Mouse (Mus musculus): ENCODE data around the gene Tmem88b. TPM values are rescaled to one million over a fixed set of nuclear protein-coding genes. Genes with fewer than 3 reads are reported as not detected.
"Not testable (repeated sequence)": the region's sequence is repeated elsewhere in the genome, so short reads cannot be mapped to it uniquely, and the experiment has no call there.

Tmem88b gene
- polyA plus RNA-seq, 1 experiment from 2014 or later: 1.8 TPM

DNA sequence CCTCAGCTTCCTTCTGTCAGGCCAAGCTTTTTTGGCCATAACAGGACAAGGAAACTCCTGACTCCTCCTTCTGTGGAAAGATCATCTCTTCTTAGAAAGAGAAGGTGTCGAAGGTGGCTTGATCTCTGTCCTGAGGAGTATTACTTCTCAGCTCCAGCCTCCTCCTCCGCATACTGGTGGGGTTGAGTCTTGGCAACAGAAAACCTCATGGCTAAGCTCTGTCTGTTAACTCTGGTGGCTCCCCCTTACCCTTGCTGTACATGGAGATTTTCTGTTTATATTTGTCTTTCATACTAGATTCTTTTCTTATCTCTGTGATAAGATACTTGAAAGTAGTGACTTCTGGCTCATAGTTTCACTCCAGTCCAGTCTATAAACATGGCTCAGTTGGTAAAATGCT, 8.1 kb upstream of the Tmem88b start:
- H3K27ac ChIP-seq (ENCODE audit: low read length): no peak overlapping the region

GRCm38 (mm10) chr4:155791240-155791933, 5.7 kb upstream of the Tmem88b start:
- no peaks in the 10 kb centered on the region for H3K36me3 ChIP-seq (ENCODE audit: control insufficient read depth, insufficient read depth)
- no peak overlapping the region for H3K27ac ChIP-seq (ENCODE audit: low read length)
- no peaks in the 10 kb centered on the region for H3K9me3 ChIP-seq (replicated peaks; ENCODE audit: control insufficient read depth, low read length)
- no peak for ATAC-seq (replicated peaks; ENCODE audit: extremely low read depth, insufficient read depth, low FRiP score)
- WGBS: 72% methylated on average over 24 of the region's 24 CpGs
- no peaks in the 10 kb centered on the region for H3K4me1 ChIP-seq (ENCODE audit: control insufficient read depth, insufficient read depth, low read length)
- H3K4me2 ChIP-seq (ENCODE audit: low read depth, low read length): no peak overlapping the region
- no peak overlapping the region for H3K4me3 ChIP-seq (ENCODE audit: low read length)
- peaks cover 2% of the 10 kb centered on the region; the same call in 1 of the 2 replicates for H3K27me3 ChIP-seq (ENCODE audit: control insufficient read depth, insufficient read depth, low read length)
- H3K9ac ChIP-seq (ENCODE audit: low read length): no peak overlapping the region

More for the DNA sequence above, 8.1 kb upstream of the Tmem88b start:
- H3K9me3 ChIP-seq (replicated peaks; ENCODE audit: control insufficient read depth, low read length): no peaks in the 10 kb centered on the region
- H3K27me3 ChIP-seq (ENCODE audit: control insufficient read depth, insufficient read depth, low read length): peaks cover 2% of the 10 kb centered on the region; the same call in 1 of the 2 replicates
- WGBS: 53% methylated on average over 2 of the region's 2 CpGs
- H3K4me3 ChIP-seq (ENCODE audit: low read length): no peak overlapping the region
- no peaks in the 10 kb centered on the region for H3K36me3 ChIP-seq (ENCODE audit: control insufficient read depth, insufficient read depth)
- 0 out of 2 replicates have a peak, but pooled peaks have one; percentile 18 for ATAC-seq (replicated peaks; ENCODE audit: extremely low read depth, insufficient read depth, low FRiP score)
- H3K4me2 ChIP-seq (ENCODE audit: low read depth, low read length): no peak overlapping the region
- H3K9ac ChIP-seq (ENCODE audit: low read length): no peak overlapping the region
- no peaks in the 10 kb centered on the region for H3K4me1 ChIP-seq (ENCODE audit: control insufficient read depth, insufficient read depth, low read length)

DNA sequence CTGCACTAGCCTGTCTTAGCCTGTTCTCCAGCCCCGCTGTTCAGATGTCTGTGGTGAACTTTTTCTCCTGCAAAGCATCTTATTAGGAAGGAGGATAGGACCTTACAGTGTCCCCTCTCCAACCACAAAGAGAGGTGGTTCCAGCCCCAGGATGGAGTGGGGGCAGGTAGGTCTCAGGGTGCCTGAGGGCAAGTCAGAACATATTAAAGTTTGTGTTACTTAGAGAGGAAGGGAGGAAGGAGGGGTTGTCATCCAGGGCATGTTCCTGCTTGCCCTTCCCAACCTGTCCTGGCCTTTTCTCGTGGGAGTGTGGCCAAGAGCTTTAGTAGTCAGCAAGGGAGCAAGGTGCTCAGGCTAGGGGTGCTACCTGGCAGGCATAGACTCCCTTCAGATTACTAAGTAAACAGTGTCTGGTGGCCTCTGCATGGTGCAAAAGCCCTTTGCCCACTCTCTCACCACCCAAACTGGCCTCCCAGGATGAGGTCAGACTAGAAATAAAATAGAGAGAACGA, 5.0 kb upstream of the Tmem88b start:
- Histone ChIP-seq H3K27ac (ENCODE audit: low read length) (no peak overlapping the region), H3K36me3 (ENCODE audit: control insufficient read depth, insufficient read depth) (no peaks in the 10 kb centered on the region)
- WGBS: 66% methylated on average over 3 of the region's 3 CpGs

GRCm38 (mm10) chr4:155790021-155790489, 4.4 kb upstream of the Tmem88b start, which contains the start of gene Ankrd65:
TSS of gene Ankrd65 (plus strand) at chr4:155790439.
- no peaks in the 10 kb centered on the region for H3K9me3 ChIP-seq (replicated peaks; ENCODE audit: control insufficient read depth, low read length)
- H3K4me2 ChIP-seq (ENCODE audit: low read depth, low read length): no peak within 1 kb of the TSS
- no peak within 1 kb of the TSS for H3K4me3 ChIP-seq (ENCODE audit: low read length)
- no peak within 1 kb of the TSS for H3K27ac ChIP-seq (ENCODE audit: low read length)
- no peaks in the 10 kb centered on the region for H3K36me3 ChIP-seq (ENCODE audit: control insufficient read depth, insufficient read depth)
- peaks cover 8% of the 10 kb centered on the region for H3K4me1 ChIP-seq (ENCODE audit: control insufficient read depth, insufficient read depth, low read length)
- H3K27me3 ChIP-seq (ENCODE audit: control insufficient read depth, insufficient read depth, low read length): no peaks in the 10 kb centered on the region
- 84% methylated on average over 3 of the region's 3 CpGs for WGBS
- H3K9ac ChIP-seq (ENCODE audit: low read length): no peak within 1 kb of the TSS
- no peak for ATAC-seq (replicated peaks; ENCODE audit: extremely low read depth, insufficient read depth, low FRiP score)

More for the DNA sequence above, 5.0 kb upstream of the Tmem88b start:
- Histone ChIP-seq H3K4me2 (ENCODE audit: low read depth, low read length) (no peak overlapping the region), H3K27me3 (ENCODE audit: control insufficient read depth, insufficient read depth, low read length) (no peaks in the 10 kb centered on the region), H3K9me3 (replicated peaks; ENCODE audit: control insufficient read depth, low read length) (no peaks in the 10 kb centered on the region), H3K4me3 (ENCODE audit: low read length) (no peak overlapping the region), H3K9ac (ENCODE audit: low read length) (no peak overlapping the region), H3K4me1 (ENCODE audit: control insufficient read depth, insufficient read depth, low read length) (peaks cover 4% of the 10 kb centered on the region)
- ATAC-seq (replicated peaks; ENCODE audit: extremely low read depth, insufficient read depth, low FRiP score): no peak

DNA sequence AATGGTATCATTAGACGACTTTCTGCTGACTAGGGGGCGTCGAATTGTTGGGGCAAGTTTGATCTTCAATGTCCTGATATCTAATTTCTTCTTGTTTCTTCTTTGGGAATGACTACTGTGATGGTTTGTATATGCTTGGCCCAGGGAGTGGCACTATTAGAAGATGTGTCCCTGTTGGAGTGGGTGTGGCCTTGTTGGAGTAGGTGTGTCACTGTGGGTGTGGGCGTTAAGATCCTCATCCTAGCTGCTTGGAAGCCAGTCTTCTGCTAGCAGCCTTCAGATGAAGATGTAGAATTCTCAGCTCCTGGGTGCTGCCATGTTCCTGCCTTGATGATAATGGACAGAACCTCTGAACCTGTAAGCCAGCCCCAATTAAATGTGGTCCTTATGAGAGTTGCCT, 3.2 kb upstream of the Tmem88b start:
- not testable (repeated sequence) for H3K4me3 ChIP-seq (ENCODE audit: low read length); H3K27me3 ChIP-seq (ENCODE audit: control insufficient read depth, insufficient read depth, low read length); ATAC-seq (replicated peaks; ENCODE audit: extremely low read depth, insufficient read depth, low FRiP score); H3K27ac ChIP-seq (ENCODE audit: low read length); H3K9me3 ChIP-seq (replicated peaks; ENCODE audit: control insufficient read depth, low read length); H3K4me2 ChIP-seq (ENCODE audit: low read depth, low read length); H3K36me3 ChIP-seq (ENCODE audit: control insufficient read depth, insufficient read depth); H3K9ac ChIP-seq (ENCODE audit: low read length)
- peaks cover 11% of the 10 kb centered on the region for H3K4me1 ChIP-seq (ENCODE audit: control insufficient read depth, insufficient read depth, low read length)
- 78% methylated on average over 4 of the region's 4 CpGs for WGBS

- Histone ChIP-seq H3K4me3 (ENCODE audit: low read length) (no peak overlapping the region), H3K36me3 (ENCODE audit: control insufficient read depth, insufficient read depth) (no peaks in the 10 kb centered on the region), H3K9ac (ENCODE audit: low read length) (no peak overlapping the region), H3K9me3 (replicated peaks; ENCODE audit: control insufficient read depth, low read length) (no peaks in the 10 kb centered on the region), H3K4me2 (ENCODE audit: low read depth, low read length) (no peak overlapping the region), H3K27ac (ENCODE audit: low read length) (no peak overlapping the region), H3K27me3 (ENCODE audit: control insufficient read depth, insufficient read depth, low read length) (no peaks in the 10 kb centered on the region), H3K4me1 (ENCODE audit: control insufficient read depth, insufficient read depth, low read length) (peaks cover 16% of the 10 kb centered on the region)
- 60% methylated on average over 3 of the region's 3 CpGs for WGBS
- no peak for ATAC-seq (replicated peaks; ENCODE audit: extremely low read depth, insufficient read depth, low FRiP score)
These were observed 2.6 kb upstream of the Tmem88b start for GRCm38 (mm10) chr4:155788300-155788699.

- H3K36me3 ChIP-seq (ENCODE audit: control insufficient read depth, insufficient read depth): no peaks in the 10 kb centered on the region
- peak overlapping the region; percentile 46; the same call in 1 of the 2 replicates for H3K9ac ChIP-seq (ENCODE audit: low read length)
- no peak overlapping the region for H3K4me3 ChIP-seq (ENCODE audit: low read length)
- peak overlapping the region; percentile 38; the same call in 1 of the 2 replicates for H3K27ac ChIP-seq (ENCODE audit: low read length)
- no peaks in the 10 kb centered on the region for H3K27me3 ChIP-seq (ENCODE audit: control insufficient read depth, insufficient read depth, low read length)
- H3K4me2 ChIP-seq (ENCODE audit: low read depth, low read length): peak overlapping the region; percentile 37
- 57% methylated on average over 10 of the region's 10 CpGs for WGBS
- ATAC-seq (replicated peaks; ENCODE audit: extremely low read depth, insufficient read depth, low FRiP score): no peak
- H3K4me1 ChIP-seq (ENCODE audit: control insufficient read depth, insufficient read depth, low read length): peaks cover 23% of the 10 kb centered on the region
- no peaks in the 10 kb centered on the region for H3K9me3 ChIP-seq (replicated peaks; ENCODE audit: control insufficient read depth, low read length)
These were observed 428 bp downstream of the Tmem88b start for GRCm38 (mm10) chr4:155785246-155785645.

DNA sequence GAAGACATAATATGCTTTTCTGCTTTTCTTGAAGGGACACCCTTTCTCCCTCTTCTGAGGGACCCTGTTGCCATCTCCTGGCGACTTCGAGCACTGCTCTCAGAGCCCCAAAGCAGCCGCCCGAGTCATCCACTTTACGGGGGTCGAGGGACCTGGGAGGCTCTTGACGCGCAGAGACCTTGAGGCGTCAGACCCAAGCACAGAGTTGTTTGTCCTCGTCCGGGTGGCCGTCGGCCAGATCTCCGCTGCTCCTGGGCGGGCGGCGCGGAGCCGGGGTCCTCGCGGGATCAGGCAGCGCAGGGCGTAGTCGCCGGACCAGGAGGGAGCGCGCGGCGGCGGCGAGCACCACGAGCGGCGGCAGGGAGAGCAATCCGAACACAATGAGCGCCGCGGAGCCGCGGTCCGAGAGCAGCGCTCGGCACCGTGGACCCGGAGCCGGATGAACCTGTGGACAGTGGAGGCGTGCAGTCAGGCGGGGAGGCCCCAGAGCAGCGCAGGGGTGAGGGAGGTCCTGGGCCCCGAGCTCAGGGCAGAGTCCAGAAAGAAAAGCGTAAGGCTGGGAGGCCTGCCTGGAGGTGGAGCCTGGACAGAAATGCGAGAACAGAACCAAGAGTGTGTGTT, 1.5 kb downstream of the Tmem88b start:
- WGBS: under 1% methylated on average over 52 of the region's 52 CpGs
- Histone ChIP-seq H3K27me3 (ENCODE audit: control insufficient read depth, insufficient read depth, low read length) (no peaks in the 10 kb centered on the region), H3K4me2 (ENCODE audit: low read depth, low read length) (peak overlapping the region; percentile 87), H3K36me3 (ENCODE audit: control insufficient read depth, insufficient read depth) (no peaks in the 10 kb centered on the region), H3K4me1 (ENCODE audit: control insufficient read depth, insufficient read depth, low read length) (peaks cover 26% of the 10 kb centered on the region), H3K9ac (ENCODE audit: low read length) (peak overlapping the region; percentile 86), H3K4me3 (ENCODE audit: low read length) (peak overlapping the region; percentile 69), H3K9me3 (replicated peaks; ENCODE audit: control insufficient read depth, low read length) (no peaks in the 10 kb centered on the region), H3K27ac (ENCODE audit: low read length) (peak overlapping the region; percentile 87)
- ATAC-seq (replicated peaks; ENCODE audit: extremely low read depth, insufficient read depth, low FRiP score): peak; percentile 74
